Mouse (Mus musculus) forebrain, embryonic 15.5 days (tissue): ENCODE measurements at regions not wholly inside any gene's neighbourhood (a gene's known extent, or its start where the extent isn't known, plus 50 kb on each side); places are given as distances from the start of the nearest gene placed in this dataset.

Experiments
- ATAC-seq: fragments of 200-750 bp; cut with Nextera tagmentation; replicated peaks from 2 replicates; pipeline ENCODE4 v1.8.0; 2017; ENCODE audit warnings: mild to moderate bottlenecking, moderate TSS enrichment, moderate library complexity
- H3K27ac ChIP-seq: fragments of 300-500 bp; sonication (generic); replicated peaks from 2 replicates; pipeline ENCODE4 v1.5.1; 2015; ENCODE audit warnings: mild to moderate bottlenecking, inconsistent platforms
- H3K27me3 ChIP-seq: fragments of 300-500 bp; sonication (generic); 2 replicates; pipeline ENCODE4 v1.6.1; 2015; ENCODE audit warnings: inconsistent platforms
- H3K36me3 ChIP-seq: fragments of 300-500 bp; sonication (generic); 2 replicates; pipeline ENCODE4 v1.6.1; 2015; ENCODE audit warnings: mild to moderate bottlenecking, inconsistent platforms
- H3K4me1 ChIP-seq: fragments of 300-500 bp; sonication (generic); 2 replicates; pipeline ENCODE4 v1.6.1; 2015; ENCODE audit warnings: inconsistent platforms
- H3K4me2 ChIP-seq: fragments of 300-500 bp; sonication (generic); replicated peaks from 2 replicates; pipeline ENCODE4 v1.6.1; 2015; ENCODE audit warnings: mild to moderate bottlenecking, inconsistent platforms
- H3K4me3 ChIP-seq: fragments of 300-500 bp; sonication (generic); 2 replicates; pipeline ENCODE4 v1.5.1; 2015; ENCODE audit warnings: mild to moderate bottlenecking, inconsistent platforms
- H3K9ac ChIP-seq: fragments of 300-500 bp; sonication (generic); replicated peaks from 2 replicates; pipeline ENCODE4 v1.6.1; 2015; ENCODE audit warnings: mild to moderate bottlenecking, inconsistent platforms
- H3K9me3 ChIP-seq: fragments of 300-500 bp; sonication (generic); 2 replicates; pipeline ENCODE4 v1.6.1; 2016; ENCODE audit warnings: inconsistent platforms
- WGBS: fragments of 180-500 bp; shearing (Covaris S2); methylation state at CpG from one replicate; pipeline ENCODE4 v1.1.7; 2015; ENCODE audit warnings: mixed read lengths; 5-methylcytosine and 5-hydroxymethylcytosine counted together

GRCm38 (mm10) chr6:51110596-51110995 is 321.9 kb upstream of the Nfe2l3 start:
- 0 out of 2 replicates have a peak, but pooled peaks cover 8% of the 10 kb centered on the region for H3K4me1 ChIP-seq
- no peaks in the 10 kb centered on the region for H3K36me3 ChIP-seq
- H3K27ac ChIP-seq = no peak overlapping the region
- no peak overlapping the region for H3K4me3 ChIP-seq
- no peak overlapping the region for H3K4me2 ChIP-seq
- H3K9ac ChIP-seq = no peak overlapping the region
- ATAC-seq = no peak
- H3K27me3 ChIP-seq = no peaks in the 10 kb centered on the region
- H3K9me3 ChIP-seq = no peaks in the 10 kb centered on the region
- WGBS = 96% methylated on average over 3 of the region's 3 CpGs

- no peaks in the 10 kb centered on the region for H3K36me3 ChIP-seq
- H3K27ac ChIP-seq = no peak overlapping the region
- WGBS = 18% methylated on average over 10 of the region's 10 CpGs
- 0 out of 2 replicates have a peak, but pooled peaks cover 8% of the 10 kb centered on the region for H3K4me1 ChIP-seq
- ATAC-seq = peak; percentile 57; the same call in 1 of the 2 replicates
- no peak overlapping the region for H3K9ac ChIP-seq
- no peaks in the 10 kb centered on the region for H3K9me3 ChIP-seq
- no peak overlapping the region for H3K4me2 ChIP-seq
- H3K4me3 ChIP-seq = no peak overlapping the region
- H3K27me3 ChIP-seq = no peaks in the 10 kb centered on the region
Measured at GRCm38 (mm10) chr6:51114604-51115333, 317.7 kb upstream of the Nfe2l3 start.

DNA sequence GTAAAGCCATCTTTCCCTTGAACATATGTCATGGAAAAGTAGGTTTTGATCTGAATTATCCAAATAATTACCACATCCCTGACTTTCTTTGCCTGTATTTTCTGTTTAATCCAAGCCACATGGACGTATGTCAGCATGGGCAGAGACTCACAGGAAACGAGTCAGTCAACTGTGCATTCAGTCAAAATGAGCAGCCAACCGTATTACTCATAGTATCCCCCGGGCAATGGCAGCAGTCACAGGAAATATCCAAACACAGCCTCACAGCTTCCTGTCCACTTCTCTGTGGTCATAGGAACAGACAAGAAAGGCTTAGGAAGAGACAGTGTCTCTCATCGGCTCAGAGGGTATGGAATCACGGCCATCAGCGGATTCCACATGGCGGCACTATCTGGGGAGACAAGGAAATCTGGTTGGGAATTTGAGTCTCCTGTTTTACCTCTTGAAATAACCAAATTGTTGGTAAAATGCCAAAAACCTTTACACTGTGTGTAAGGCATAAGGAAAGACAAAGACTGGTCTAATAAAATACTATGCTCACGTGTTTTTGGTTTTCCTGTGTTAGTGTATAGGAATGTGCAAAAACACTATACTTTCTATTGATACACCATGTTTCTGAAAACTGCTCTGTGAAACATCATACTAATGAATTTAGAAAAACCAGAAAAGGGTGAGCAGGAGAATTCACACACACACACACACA is 313.5 kb upstream of the Nfe2l3 start:
- ATAC-seq = no peak
- H3K9ac ChIP-seq = no peak overlapping the region
- H3K4me3 ChIP-seq = no peak overlapping the region
- no peaks in the 10 kb centered on the region for H3K27me3 ChIP-seq
- no peak overlapping the region for H3K27ac ChIP-seq
- H3K4me1 ChIP-seq = 0 out of 2 replicates have a peak, but pooled peaks cover 8% of the 10 kb centered on the region
- no peaks in the 10 kb centered on the region for H3K36me3 ChIP-seq
- H3K9me3 ChIP-seq = no peaks in the 10 kb centered on the region
- H3K4me2 ChIP-seq = no peak overlapping the region
- WGBS = 72% methylated on average over 9 of the region's 9 CpGs

DNA sequence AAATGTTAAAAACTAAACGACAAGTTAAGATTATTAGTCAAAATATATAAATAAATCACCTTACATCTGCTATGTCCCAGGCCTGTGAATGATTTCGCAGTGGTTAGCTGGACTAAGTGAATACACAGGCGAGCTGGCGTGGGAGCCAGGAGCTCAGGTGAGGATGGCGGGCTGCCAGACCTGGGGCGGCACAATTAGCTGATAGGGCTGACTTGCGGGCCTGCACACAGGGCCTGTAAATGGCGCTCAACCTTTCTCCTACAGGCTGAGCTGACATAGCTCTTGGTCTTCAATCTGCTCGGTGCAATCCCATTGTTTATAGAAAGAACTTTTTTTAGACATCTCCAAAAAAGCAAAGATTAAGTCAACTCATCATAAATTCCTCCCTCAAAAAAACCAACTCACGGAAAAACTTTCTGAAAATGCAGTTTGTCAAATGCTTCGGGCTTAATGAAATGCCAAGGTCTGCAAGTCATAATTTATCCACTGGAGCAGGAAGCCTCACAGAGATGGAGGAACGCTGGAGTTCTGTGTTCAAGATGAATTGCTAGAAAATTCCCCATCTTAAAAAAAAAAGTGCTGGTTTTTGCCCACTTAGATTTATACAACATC is 312.7 kb upstream of the Nfe2l3 start:
- Histone ChIP-seq H3K4me2 (no peak overlapping the region), H3K27me3 (no peaks in the 10 kb centered on the region), H3K36me3 (no peaks in the 10 kb centered on the region), H3K4me1 (0 out of 2 replicates have a peak, but pooled peaks cover 7% of the 10 kb centered on the region), H3K9me3 (no peaks in the 10 kb centered on the region), H3K9ac (no peak overlapping the region), H3K4me3 (no peak overlapping the region), H3K27ac (no peak overlapping the region)
- 75% methylated on average over 12 of the region's 12 CpGs for WGBS
- no peak for ATAC-seq

DNA sequence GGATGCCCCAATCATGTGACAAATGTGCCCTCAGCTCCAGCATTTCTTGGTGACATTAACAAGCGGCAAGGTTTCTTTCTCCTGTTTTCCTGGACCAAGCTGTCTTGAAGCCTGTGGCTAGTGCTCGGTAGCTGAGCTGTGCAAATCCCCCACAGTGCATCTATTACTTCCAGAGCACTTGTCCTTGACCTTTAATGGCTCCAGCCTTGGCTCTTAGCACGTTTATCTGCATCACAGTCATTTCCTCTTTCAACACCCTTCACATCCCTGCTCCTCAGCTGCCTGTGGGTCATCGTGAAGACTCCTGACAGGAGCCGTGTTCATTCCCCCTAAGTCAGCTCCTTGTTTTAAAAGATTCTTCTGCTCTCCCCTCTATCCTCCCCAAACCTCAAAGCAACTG is 309.5 kb upstream of the Nfe2l3 start:
- no peaks in the 10 kb centered on the region for H3K36me3 ChIP-seq
- 65% methylated on average over 5 of the region's 5 CpGs for whole genome bisulfite sequencing

GRCm38 (mm10) chr6:51127851-51128250 is 304.6 kb upstream of the Nfe2l3 start:
- ATAC-seq = no peak
- Histone ChIP-seq H3K9me3 (no peaks in the 10 kb centered on the region), H3K36me3 (no peaks in the 10 kb centered on the region), H3K4me2 (no peak overlapping the region), H3K4me3 (no peak overlapping the region), H3K9ac (no peak overlapping the region), H3K27me3 (no peaks in the 10 kb centered on the region), H3K4me1 (peaks cover 6% of the 10 kb centered on the region; the same call in 1 of the 2 replicates), H3K27ac (no peak overlapping the region)
- WGBS = 45% methylated on average over 6 of the region's 6 CpGs

More for the DNA sequence above, 309.5 kb upstream of the Nfe2l3 start:
- Histone ChIP-seq H3K4me3 (no peak overlapping the region), H3K4me2 (no peak overlapping the region), H3K9me3 (no peaks in the 10 kb centered on the region), H3K4me1 (peaks cover 5% of the 10 kb centered on the region; the same call in 1 of the 2 replicates), H3K27ac (no peak overlapping the region), H3K9ac (no peak overlapping the region), H3K27me3 (no peaks in the 10 kb centered on the region)
- ATAC-seq = no peak

- H3K27ac ChIP-seq = no peak overlapping the region
- no peak overlapping the region for H3K9ac ChIP-seq
- H3K36me3 ChIP-seq = no peaks in the 10 kb centered on the region
- WGBS = 95% methylated on average over 13 of the region's 13 CpGs
- no peaks in the 10 kb centered on the region for H3K27me3 ChIP-seq
- H3K9me3 ChIP-seq = no peaks in the 10 kb centered on the region
- H3K4me2 ChIP-seq = no peak overlapping the region
- ATAC-seq = no peak
- H3K4me3 ChIP-seq = no peak overlapping the region
- H3K4me1 ChIP-seq = peaks cover 6% of the 10 kb centered on the region; the same call in 1 of the 2 replicates
Measured at GRCm38 (mm10) chr6:51129096-51129495, 303.4 kb upstream of the Nfe2l3 start.

DNA sequence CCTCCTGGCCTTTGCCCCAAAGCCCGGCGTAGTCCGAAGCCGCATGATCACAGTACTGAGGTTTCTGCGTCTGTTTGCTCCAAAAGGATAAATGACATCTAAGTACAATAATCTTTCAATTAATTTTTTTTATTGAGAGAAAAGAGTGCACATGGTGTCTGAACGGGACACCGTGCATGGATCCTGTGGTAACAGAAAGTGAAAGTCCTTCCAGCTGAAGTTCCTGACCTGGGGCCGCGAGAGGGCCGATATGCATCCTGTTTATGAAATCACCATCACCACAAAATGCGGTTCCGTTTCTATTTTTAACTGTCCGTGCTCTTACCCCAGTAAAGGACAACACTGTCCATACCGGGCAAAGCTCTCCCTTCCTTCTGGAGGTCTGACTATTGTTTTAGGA is 302.9 kb upstream of the Nfe2l3 start:
- H3K27ac ChIP-seq = no peak overlapping the region
- H3K36me3 ChIP-seq = no peaks in the 10 kb centered on the region
- H3K4me2 ChIP-seq = no peak overlapping the region
- H3K4me3 ChIP-seq = no peak overlapping the region
- no peaks in the 10 kb centered on the region for H3K9me3 ChIP-seq
- no peak overlapping the region for H3K9ac ChIP-seq
- no peaks in the 10 kb centered on the region for H3K27me3 ChIP-seq
- no peak for ATAC-seq
- WGBS = 94% methylated on average over 14 of the region's 14 CpGs
- H3K4me1 ChIP-seq = peaks cover 6% of the 10 kb centered on the region; the same call in 1 of the 2 replicates

DNA sequence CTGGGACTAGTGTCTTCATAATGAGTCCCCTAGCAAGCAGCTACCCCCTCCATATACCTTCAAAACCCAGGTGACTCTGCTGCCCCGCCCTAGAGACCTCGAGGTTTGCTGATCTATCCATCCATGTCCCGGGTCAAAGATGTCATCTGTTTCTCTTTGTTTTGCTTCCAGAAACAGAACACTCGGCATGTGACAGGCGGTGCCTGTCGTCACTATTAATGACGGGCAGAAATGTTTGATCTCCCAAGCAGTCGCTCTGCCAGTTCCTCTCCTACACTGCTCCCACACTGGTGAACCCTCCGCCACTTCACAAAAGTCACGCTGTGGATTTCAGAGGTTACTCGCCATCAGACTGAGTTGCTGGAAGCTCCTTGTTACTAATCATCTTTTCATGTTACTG is 287.7 kb upstream of the Nfe2l3 start:
- Histone ChIP-seq H3K4me2 (no peak overlapping the region), H3K27me3 (no peaks in the 10 kb centered on the region), H3K36me3 (no peaks in the 10 kb centered on the region), H3K4me1 (no peaks in the 10 kb centered on the region), H3K27ac (no peak overlapping the region), H3K9ac (no peak overlapping the region), H3K4me3 (no peak overlapping the region), H3K9me3 (no peaks in the 10 kb centered on the region)
- no peak for ATAC-seq
- 83% methylated on average over 11 of the region's 11 CpGs for WGBS

DNA sequence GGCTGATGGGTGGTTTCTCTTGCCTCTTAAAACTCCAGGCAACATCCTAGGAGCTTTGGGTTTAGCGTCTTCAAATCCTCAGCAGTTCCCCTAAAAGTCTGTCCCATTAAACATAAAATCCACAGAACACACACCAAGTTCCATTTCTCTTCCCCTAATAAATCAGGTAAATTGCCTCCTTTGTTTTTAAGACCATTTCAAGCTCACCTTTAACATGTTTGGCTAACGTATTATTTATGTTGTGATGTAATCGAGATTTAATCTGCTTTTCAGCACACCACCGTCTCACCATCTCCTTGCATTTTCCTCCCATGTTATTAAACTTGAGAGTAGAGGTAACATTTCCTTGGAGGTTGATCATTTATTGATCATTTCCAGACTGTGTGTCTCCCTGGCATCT is 286.6 kb upstream of the Nfe2l3 start:
- Histone ChIP-seq H3K9ac (no peak overlapping the region), H3K27me3 (no peaks in the 10 kb centered on the region), H3K36me3 (no peaks in the 10 kb centered on the region), H3K9me3 (no peaks in the 10 kb centered on the region), H3K4me2 (no peak overlapping the region), H3K27ac (no peak overlapping the region), H3K4me1 (no peaks in the 10 kb centered on the region), H3K4me3 (no peak overlapping the region)
- WGBS = 82% methylated on average over 4 of the region's 4 CpGs
- ATAC-seq = no peak

GRCm38 (mm10) chr6:51148821-51149220 is 283.6 kb upstream of the Nfe2l3 start:
- Histone ChIP-seq H3K4me1 (no peaks in the 10 kb centered on the region), H3K4me3 (no peak overlapping the region), H3K36me3 (no peaks in the 10 kb centered on the region), H3K27ac (no peak overlapping the region), H3K9ac (no peak overlapping the region), H3K27me3 (no peaks in the 10 kb centered on the region), H3K4me2 (no peak overlapping the region), H3K9me3 (no peaks in the 10 kb centered on the region)
- 88% methylated on average over 9 of the region's 9 CpGs for WGBS
- ATAC-seq = no peak

DNA sequence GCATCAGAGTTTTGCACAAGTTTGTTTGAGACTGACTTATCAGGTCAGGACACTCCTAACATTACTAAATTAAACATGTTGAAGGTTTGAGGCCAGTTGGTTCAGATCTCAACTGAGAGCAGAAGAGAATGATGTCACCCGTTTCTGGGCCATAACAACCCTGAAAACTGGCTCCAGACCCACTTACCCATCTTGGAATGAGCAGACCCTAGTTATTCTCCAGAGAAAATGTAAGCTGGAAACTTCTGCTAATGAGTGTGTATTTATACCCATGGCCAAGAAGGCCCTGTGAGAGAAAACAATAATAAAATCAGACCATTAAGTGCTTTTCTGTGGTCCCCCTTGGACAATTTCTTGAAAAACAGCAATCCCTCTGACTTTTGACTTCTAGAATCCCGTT is 282.4 kb upstream of the Nfe2l3 start:
- Histone ChIP-seq H3K27me3 (no peaks in the 10 kb centered on the region), H3K36me3 (no peaks in the 10 kb centered on the region), H3K4me2 (no peak overlapping the region), H3K9ac (no peak overlapping the region), H3K4me3 (no peak overlapping the region), H3K4me1 (no peaks in the 10 kb centered on the region), H3K27ac (no peak overlapping the region), H3K9me3 (no peaks in the 10 kb centered on the region)
- 87% methylated on average over 2 of the region's 2 CpGs for WGBS
- no peak for ATAC-seq
